Mouse (Mus musculus) myocyte (in vitro differentiated cells): Measurements from ENCODE around the gene Lgals3bp. TPM values are rescaled to one million over a fixed set of nuclear protein-coding genes. Genes with fewer than 3 reads are reported as not detected.

Experiments used
- H3K27me3 ChIP-seq: one replicate; pipeline ENCODE4 v1.6.1; 2011; ENCODE audit not compliant: control insufficient read depth, insufficient read depth, insufficient read length
- H3K36me3 ChIP-seq: one replicate; pipeline ENCODE4 v1.6.1; 2011; ENCODE audit not compliant: control insufficient read depth, insufficient read depth
- H3K4me2 ChIP-seq: one replicate; pipeline ENCODE4 v1.6.1; 2011; ENCODE audit warnings: low read depth, control low read depth
- H3K4me3 ChIP-seq: one replicate; pipeline ENCODE4 v1.5.1; 2011; ENCODE audit warnings: mild to moderate bottlenecking, control low read depth, moderate library complexity
- H3K79me2 ChIP-seq: one replicate; pipeline ENCODE4 v1.6.1; 2011; ENCODE audit not compliant: control insufficient read depth, insufficient read depth
- H3ac ChIP-seq: one replicate; pipeline ENCODE4 v1.6.1; 2011; ENCODE audit not compliant: control insufficient read depth, insufficient read length
- CEBPB ChIP-seq: IDR thresholded peaks from 2 replicates; pipeline ENCODE4 v1.6.1; 2011; ENCODE audit warnings: mild to moderate bottlenecking, moderate library complexity; ENCODE audit not compliant: poor library complexity, insufficient read depth, severe bottlenecking
- E2F4 ChIP-seq: IDR thresholded peaks from one replicate; pipeline ENCODE4 v1.6.1; 2011; ENCODE audit warnings: mild to moderate bottlenecking, control low read depth, moderate library complexity; ENCODE audit not compliant: insufficient read depth
- MAX ChIP-seq: IDR thresholded peaks from one replicate; pipeline ENCODE4 v1.6.1; 2011; ENCODE audit warnings: low read depth, mild to moderate bottlenecking, control low read depth
- MYOD1 ChIP-seq, 3 experiments: IDR thresholded peaks; one replicate each; pipeline ENCODE4 v1.6.1; 2011; ENCODE audit warnings: control low read depth in 2 of 3, low read depth in 2 of 3, mild to moderate bottlenecking in 2 of 3, moderate library complexity in 1 of 3; ENCODE audit not compliant: insufficient read length in 2 of 3, control insufficient read depth in 1 of 3
- MYOG ChIP-seq, 3 experiments: IDR thresholded peaks; one replicate each; pipeline ENCODE4 v1.6.1; 2011; ENCODE audit warnings: control low read depth in 2 of 3, low read depth in 2 of 3, mild to moderate bottlenecking in 2 of 3; ENCODE audit not compliant: insufficient read length in 2 of 3, control insufficient read depth in 1 of 3, insufficient read depth in 1 of 3
- POLR2A ChIP-seq: IDR thresholded peaks from one replicate; pipeline ENCODE4 v1.6.1; 2011; ENCODE audit warnings: low read depth, mild to moderate bottlenecking, control low read depth, moderate library complexity; ENCODE audit not compliant: insufficient read length
- POLR2AphosphoS2 ChIP-seq: IDR thresholded peaks from one replicate; pipeline ENCODE4 v1.6.1; 2011; ENCODE audit warnings: low read depth, control low read depth; ENCODE audit not compliant: insufficient read length
- REST ChIP-seq: IDR thresholded peaks from one replicate; pipeline ENCODE4 v1.6.1; 2011; ENCODE audit warnings: mild to moderate bottlenecking, control low read depth, moderate library complexity; ENCODE audit not compliant: insufficient read depth, insufficient read length
- SRF ChIP-seq: IDR thresholded peaks from one replicate; pipeline ENCODE4 v1.6.1; 2011; ENCODE audit warnings: low read depth; ENCODE audit not compliant: control insufficient read depth, insufficient read length
- TCF12 ChIP-seq: IDR thresholded peaks from one replicate; pipeline ENCODE4 v1.6.1; 2011; ENCODE audit warnings: mild to moderate bottlenecking, control low read depth; ENCODE audit not compliant: poor library complexity, insufficient read depth, severe bottlenecking
- TCF3 ChIP-seq: IDR thresholded peaks from one replicate; pipeline ENCODE4 v1.6.1; 2011; ENCODE audit warnings: low read depth, control low read depth; ENCODE audit not compliant: insufficient read length
- USF1 ChIP-seq: IDR thresholded peaks from one replicate; pipeline ENCODE4 v1.6.1; 2011; ENCODE audit warnings: low read depth, mild to moderate bottlenecking, control low read depth, moderate library complexity
- polyA plus RNA-seq: library from polyadenylated mRNA; unstranded; fragments of >200 nt; fragmentation: generic; extraction: Trizol; gene quantifications from one replicate; pipeline ENCODE4 v1.2.1, GENCODE M21; 2012; ENCODE audit warnings: missing spikeins

Gene Lgals3bp
- polyA plus RNA-seq, 1 experiment, result 16.4 TPM

- Histone ChIP-seq H3K4me3 (peak overlapping the region; percentile 70), H3K4me2 (peak overlapping the region; percentile 90), H3ac (peak overlapping the region; percentile 78), H3K27me3 (no peaks in the 10 kb centered on the region), H3K79me2 (peaks cover 53% of the 10 kb centered on the region), H3K36me3 (peaks cover 4% of the 10 kb centered on the region)
- peak in 2 of 3 experiments; percentile 61 to 73 for TF ChIP-seq MYOG (IDR thresholded peaks at IDR 0.05; ENCODE audit: control insufficient read depth in 1 of 3, insufficient read depth in 1 of 3, insufficient read length in 2 of 3, low read depth in 2 of 3)
- no peak for TF ChIP-seq SRF
- TF ChIP-seq MYOD1 (IDR thresholded peaks at IDR 0.05; ENCODE audit: control insufficient read depth in 1 of 3, insufficient read length in 2 of 3, low read depth in 2 of 3), result peak in 1 of 3 experiments; percentile 53
Observed at GRCm38 (mm10) chr11:118354636-118355191, 47.2 kb downstream of the Lgals3bp start.

GRCm38 (mm10) chr11:118349494-118349893 lies 52.4 kb downstream of the Lgals3bp start:
- no peak overlapping the region for H3K4me3 ChIP-seq
- peak; percentile 38 for TF ChIP-seq TCF3
- peak; percentile 61 for TF ChIP-seq TCF12
- peak in 2 of 3 experiments; percentile 78 to 89 for TF ChIP-seq MYOG (IDR thresholded peaks at IDR 0.05; ENCODE audit: control insufficient read depth in 1 of 3, insufficient read depth in 1 of 3, insufficient read length in 2 of 3, low read depth in 2 of 3)
- TF ChIP-seq MYOD1 (IDR thresholded peaks at IDR 0.05; ENCODE audit: control insufficient read depth in 1 of 3, insufficient read length in 2 of 3, low read depth in 2 of 3), result peak in 2 of 3 experiments; percentile 75 to 90
- no peak for TF ChIP-seq USF1
- no peak for TF ChIP-seq CEBPB
- peaks cover 95% of the 10 kb centered on the region for H3K79me2 ChIP-seq
- H3K27me3 ChIP-seq, result no peaks in the 10 kb centered on the region
- peak overlapping the region; percentile 74 for H3K4me2 ChIP-seq
- H3ac ChIP-seq, result no peak overlapping the region
- peaks cover 4% of the 10 kb centered on the region for H3K36me3 ChIP-seq

GRCm38 (mm10) chr11:118348877-118349276 lies 53.0 kb downstream of the Lgals3bp start:
- TF ChIP-seq MYOG (IDR thresholded peaks at IDR 0.05; ENCODE audit: control insufficient read depth in 1 of 3, insufficient read depth in 1 of 3, insufficient read length in 2 of 3, low read depth in 2 of 3), result peak in 1 of 3 experiments; percentile 21
- no peak for TF ChIP-seq USF1
- no peak for TF ChIP-seq SRF
- TF ChIP-seq POLR2A, result peak; percentile 34
- TF ChIP-seq MYOD1 (IDR thresholded peaks at IDR 0.05; ENCODE audit: control insufficient read depth in 1 of 3, insufficient read length in 2 of 3, low read depth in 2 of 3), result peak in 2 of 3 experiments; percentile 12 to 61
- no peak for TF ChIP-seq MAX
- Histone ChIP-seq H3ac (no peak overlapping the region), H3K36me3 (peaks cover 4% of the 10 kb centered on the region), H3K27me3 (no peaks in the 10 kb centered on the region), H3K79me2 (peaks cover 95% of the 10 kb centered on the region), H3K4me2 (peak overlapping the region; percentile 74), H3K4me3 (no peak overlapping the region)

- Histone ChIP-seq H3K36me3 (peaks cover 4% of the 10 kb centered on the region), H3ac (no peak overlapping the region), H3K4me2 (peak overlapping the region; percentile 74), H3K4me3 (no peak overlapping the region), H3K27me3 (no peaks in the 10 kb centered on the region), H3K79me2 (peaks cover 95% of the 10 kb centered on the region)
- TF ChIP-seq MYOG (IDR thresholded peaks at IDR 0.05; ENCODE audit: control insufficient read depth in 1 of 3, insufficient read depth in 1 of 3, insufficient read length in 2 of 3, low read depth in 2 of 3), result no peak
- TF ChIP-seq USF1, result no peak
- TF ChIP-seq MYOD1 (IDR thresholded peaks at IDR 0.05; ENCODE audit: control insufficient read depth in 1 of 3, insufficient read length in 2 of 3, low read depth in 2 of 3), result no peak
Observed at GRCm38 (mm10) chr11:118348419-118348818, 53.5 kb downstream of the Lgals3bp start.

- H3K36me3 ChIP-seq, result peaks cover 4% of the 10 kb centered on the region
- TF ChIP-seq MYOD1 (IDR thresholded peaks at IDR 0.05; ENCODE audit: control insufficient read depth in 1 of 3, insufficient read length in 2 of 3, low read depth in 2 of 3), result no peak
- TF ChIP-seq MAX, result no peak
- no peak for TF ChIP-seq POLR2A
- no peak for TF ChIP-seq POLR2AphosphoS2
- TF ChIP-seq TCF3, result no peak
- TF ChIP-seq CEBPB, result no peak
- TF ChIP-seq MYOG (IDR thresholded peaks at IDR 0.05; ENCODE audit: control insufficient read depth in 1 of 3, insufficient read depth in 1 of 3, insufficient read length in 2 of 3, low read depth in 2 of 3), result no peak
- no peak for TF ChIP-seq REST
- TF ChIP-seq TCF12, result no peak
- no peak for TF ChIP-seq SRF
- TF ChIP-seq USF1, result no peak
- no peak for TF ChIP-seq E2F4
- H3K4me2 ChIP-seq, result no peak overlapping the region
- no peak overlapping the region for H3ac ChIP-seq
- no peaks in the 10 kb centered on the region for H3K27me3 ChIP-seq
- H3K4me3 ChIP-seq, result no peak overlapping the region
- peaks cover 95% of the 10 kb centered on the region for H3K79me2 ChIP-seq
Observed at GRCm38 (mm10) chr11:118347911-118348310, 54.0 kb downstream of the Lgals3bp start.
